Mouse (Mus musculus): ENCODE results near the gene Mrpl4. TPM values are rescaled to one million over a fixed set of nuclear protein-coding genes. Genes with fewer than 3 reads are reported as not detected.
A peak's percentile ranks its signal among the peaks of the same experiment; 100 is the strongest.

Mrpl4 gene
- total RNA-seq (2022) = 100 to 1,000 TPM; 135 to 142 (median 136) TPM

DNA sequence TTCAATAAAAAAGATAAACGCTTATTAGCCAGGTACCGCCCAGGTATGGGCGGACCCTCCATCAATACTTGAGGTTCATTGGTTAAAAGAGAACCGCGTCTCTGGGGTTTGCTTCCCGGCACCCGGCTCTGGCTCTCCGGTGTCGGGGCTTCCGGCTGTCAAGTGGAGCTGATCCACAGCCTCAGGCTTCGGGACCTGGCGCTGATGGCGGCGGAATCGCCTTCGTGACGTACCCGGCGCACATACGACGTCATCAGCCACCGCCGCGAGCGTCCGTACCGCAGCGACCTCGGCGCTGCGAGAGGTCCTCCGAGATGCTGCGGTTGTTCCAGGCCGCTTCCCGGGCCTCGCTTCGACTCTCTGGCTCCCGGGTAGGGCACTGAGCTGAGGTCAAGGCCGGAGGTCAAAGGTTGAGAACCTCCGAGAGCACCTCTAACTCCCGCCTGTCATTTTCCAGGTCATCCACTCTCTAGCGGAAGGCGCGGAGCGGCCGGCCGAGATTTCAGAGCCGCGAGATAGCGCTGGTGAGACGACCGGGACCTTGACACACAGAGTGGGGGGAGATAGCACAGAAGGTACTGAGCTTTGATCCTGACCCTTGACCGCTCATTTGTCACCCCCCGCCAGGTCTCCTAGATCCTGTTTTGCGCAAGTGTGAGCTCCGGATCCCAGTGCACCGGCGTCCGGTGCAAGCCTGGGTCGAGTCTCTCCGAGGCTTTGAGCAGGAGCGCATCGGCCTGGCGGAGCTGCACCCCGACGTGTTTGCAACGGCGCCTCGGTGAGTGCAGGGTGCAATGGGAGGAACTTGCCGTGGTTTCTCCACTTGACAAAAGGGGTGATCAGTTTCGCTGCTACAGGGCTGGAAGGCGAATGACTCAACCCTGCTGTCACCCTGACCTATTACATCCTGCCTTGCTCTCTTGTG is at the start of gene Mrpl4:
Gene Mrpl4, plus strand, starts transcription at position 112 of the 925 bp plus-strand sequence.
- DNase-seq (ENCODE audit: low spot score) = peak; percentile 79

DNA sequence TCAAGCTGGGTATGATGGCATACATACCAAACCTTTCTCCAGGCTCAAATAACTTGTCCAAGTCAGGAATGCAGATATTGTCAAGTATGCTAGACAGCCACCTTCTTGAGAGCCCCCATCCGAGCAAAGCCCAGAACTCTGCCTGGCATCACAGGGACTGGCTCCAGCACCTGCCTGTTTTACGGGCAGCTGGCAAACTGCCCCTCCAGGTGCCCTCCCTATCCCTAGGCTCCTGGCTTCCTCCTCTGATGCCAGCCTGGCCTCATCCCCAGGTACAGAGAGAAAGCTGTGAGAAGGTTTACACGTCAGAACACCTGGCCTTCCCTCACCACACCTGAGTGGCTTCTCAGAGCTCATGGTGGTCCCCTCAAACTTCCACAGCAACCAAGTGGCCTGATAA is 45.5 kb upstream of the Mrpl4 start:
- DNase-seq (ENCODE audit: low spot score) = no peak

DNA sequence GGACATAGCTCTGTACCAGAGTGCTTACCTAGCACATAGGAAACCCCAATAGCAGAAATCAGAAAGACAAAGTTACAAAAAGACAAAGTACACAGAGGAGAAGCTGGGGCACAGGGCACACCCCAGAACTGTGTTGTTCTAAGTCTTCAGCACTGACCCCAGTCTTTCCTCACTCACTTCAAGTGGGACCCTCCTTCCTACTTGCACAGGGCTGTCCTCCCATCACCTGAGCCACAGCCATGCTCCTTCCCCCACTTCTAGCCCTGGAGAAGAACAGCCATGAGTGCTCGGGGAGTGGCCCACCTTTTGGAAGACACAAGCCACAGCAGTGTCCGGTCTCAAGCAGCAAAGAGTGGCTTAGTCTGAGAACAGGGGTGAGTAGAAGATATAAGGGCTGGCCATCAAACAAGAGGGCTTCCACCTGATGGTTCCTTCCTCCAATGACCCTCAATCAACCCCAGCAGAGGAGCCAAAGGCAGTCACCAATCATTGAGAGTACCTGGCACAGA is 43.1 kb upstream of the Mrpl4 start, which contains the start of gene Dnmt1:
Gene Dnmt1, minus strand, starts transcription at position 459 of the 509 bp plus-strand sequence.
- no peak for DNase-seq (ENCODE audit: low spot score)

DNA sequence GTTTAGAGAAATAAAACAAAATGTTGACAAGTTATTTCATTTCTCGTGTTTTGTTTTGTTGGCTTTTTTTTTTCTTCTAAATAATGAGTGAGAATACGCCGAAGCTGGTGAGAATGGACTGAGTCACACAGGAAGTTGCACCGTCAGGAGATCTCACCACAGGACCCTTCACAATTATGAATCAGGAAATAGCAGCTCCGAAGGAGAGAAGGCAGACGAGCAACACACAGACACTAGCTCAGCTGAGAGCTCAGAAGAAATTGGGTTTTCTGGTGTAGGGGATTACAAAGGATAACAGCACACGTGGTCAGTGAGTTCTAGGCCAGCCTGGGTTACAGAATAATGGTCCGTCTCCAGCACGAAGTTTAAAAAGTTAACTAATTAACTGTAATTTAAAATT is 41.0 kb upstream of the Mrpl4 start:
- DNase-seq (ENCODE audit: low spot score) = no peak

DNA sequence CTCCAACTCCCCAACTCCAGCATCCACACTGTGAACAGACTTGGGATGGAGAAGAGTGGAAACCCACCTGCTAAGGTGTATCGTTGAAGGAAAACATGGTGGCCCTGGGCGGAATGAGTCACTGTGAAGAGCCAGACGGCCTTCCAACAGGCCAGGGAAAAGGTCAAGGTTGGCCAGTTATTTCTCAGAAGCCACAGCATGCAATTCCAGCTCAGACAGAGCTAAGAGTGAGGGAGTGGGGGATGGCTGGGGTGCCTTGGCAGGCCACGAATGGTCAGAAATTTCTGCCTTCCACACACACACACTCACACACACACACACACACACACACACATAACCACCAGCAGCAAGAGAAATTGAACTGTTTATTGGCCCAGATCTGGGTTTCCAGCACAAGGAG is 36.9 kb upstream of the Mrpl4 start:
- no peak for DNase-seq (ENCODE audit: low spot score)

GRCm38 (mm10) chr9:20966008-20966407 is 36.5 kb upstream of the Mrpl4 start:
- DNase-seq (ENCODE audit: low spot score) = no peak

DNA sequence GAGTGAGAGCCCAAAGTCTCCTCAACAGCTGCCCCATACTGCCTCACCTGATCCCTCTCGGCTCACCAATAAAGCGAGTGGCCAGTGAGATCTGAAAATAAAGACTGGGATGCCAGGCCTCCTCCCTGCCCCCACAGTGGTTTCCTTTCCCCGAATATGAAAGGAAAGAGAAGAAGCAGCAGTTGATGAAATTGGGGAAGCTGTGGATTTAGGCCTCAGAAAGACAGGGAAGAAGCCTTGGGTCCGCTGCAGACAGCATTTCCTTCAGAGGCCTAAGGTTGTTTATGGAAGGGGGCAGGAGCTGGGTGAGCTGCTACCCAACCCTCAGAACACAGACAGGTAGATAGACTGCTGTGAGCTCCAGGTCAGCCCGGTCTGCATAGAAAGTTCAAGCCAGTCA is 35.8 kb upstream of the Mrpl4 start:
- no peak for DNase-seq (ENCODE audit: low spot score)

DNA sequence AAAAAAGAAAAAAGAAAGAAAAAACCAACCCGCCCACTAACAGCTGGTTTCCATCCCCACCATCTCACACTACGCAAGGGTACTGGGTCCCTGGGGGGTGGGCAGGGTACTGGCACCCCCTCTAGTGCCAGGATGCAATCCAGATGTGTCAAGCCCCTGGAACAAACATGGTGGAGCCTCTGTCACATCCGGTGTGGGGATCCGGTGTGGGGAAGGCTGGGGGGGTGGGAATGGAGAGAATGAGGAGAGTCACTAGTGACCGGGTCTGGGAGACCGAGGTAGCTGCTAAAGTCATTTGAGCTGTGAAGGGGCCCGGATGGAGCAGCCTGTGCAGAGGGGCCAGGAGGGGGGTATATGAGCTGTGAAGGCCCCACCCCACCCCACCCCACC is 30.8 kb upstream of the Mrpl4 start:
- DNase-seq (ENCODE audit: low spot score) = no peak

- DNase-seq (ENCODE audit: low spot score) = peak; percentile 64
Measured at GRCm38 (mm10) chr9:20972141-20972992, 30.2 kb upstream of the Mrpl4 start.

GRCm38 (mm10) chr9:20973001-20973681 is 29.4 kb upstream of the Mrpl4 start:
- no peak for DNase-seq (ENCODE audit: low spot score)

GRCm38 (mm10) chr9:20973682-20974075 is 28.9 kb upstream of the Mrpl4 start:
- peak; percentile 49 for DNase-seq (ENCODE audit: low spot score)

- DNase-seq (ENCODE audit: low spot score) = peak; percentile 44
Measured at GRCm38 (mm10) chr9:20975431-20976215, 26.9 kb upstream of the Mrpl4 start.

- peak; percentile 88 for DNase-seq (ENCODE audit: low spot score)
Measured at GRCm38 (mm10) chr9:20976216-20976960, 26.1 kb upstream of the Mrpl4 start, which contains the start of gene S1pr2. TSS of gene S1pr2 (minus strand) at chr9:20976781.

DNA sequence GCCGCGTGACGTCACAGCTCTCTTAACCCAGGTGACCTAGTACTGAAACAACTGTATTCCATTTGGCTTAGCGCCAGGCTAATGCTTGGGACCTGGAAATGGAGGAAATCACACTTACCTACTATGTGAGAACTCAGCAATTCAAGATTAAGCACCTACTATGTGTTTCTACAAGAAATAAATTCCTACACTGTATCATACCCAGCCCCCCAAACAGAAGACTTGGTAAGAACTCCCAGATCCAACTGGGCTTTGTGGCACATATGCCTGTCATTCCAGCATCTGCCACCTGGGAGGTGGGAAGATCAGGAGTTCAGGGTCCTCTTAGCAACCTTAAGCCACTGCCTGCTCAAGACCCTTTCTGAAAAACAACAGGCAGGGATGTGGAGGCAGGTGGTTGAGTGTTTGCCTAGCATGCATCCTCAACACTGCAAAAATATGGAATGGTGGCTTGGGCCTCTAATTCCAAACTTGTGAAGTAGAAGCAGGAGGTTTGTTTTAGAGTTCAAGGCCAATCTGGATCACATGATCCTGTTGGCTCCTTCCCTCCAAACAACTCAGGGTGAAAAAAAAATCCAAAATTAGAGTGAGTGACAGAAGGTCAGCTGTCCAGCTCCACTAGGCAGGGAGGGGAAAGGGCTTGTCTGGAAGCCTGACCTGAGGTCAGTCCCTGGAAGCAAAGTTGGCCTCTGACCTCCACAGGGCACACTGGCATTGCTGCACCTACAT is 25.4 kb upstream of the Mrpl4 start:
- no peak for DNase-seq (ENCODE audit: low spot score)

- no peak for DNase-seq (ENCODE audit: low spot score)
Measured at GRCm38 (mm10) chr9:20978409-20979095, 24.0 kb upstream of the Mrpl4 start.

GRCm38 (mm10) chr9:20979181-20979580 is 23.4 kb upstream of the Mrpl4 start:
- no peak for DNase-seq (ENCODE audit: low spot score)

DNA sequence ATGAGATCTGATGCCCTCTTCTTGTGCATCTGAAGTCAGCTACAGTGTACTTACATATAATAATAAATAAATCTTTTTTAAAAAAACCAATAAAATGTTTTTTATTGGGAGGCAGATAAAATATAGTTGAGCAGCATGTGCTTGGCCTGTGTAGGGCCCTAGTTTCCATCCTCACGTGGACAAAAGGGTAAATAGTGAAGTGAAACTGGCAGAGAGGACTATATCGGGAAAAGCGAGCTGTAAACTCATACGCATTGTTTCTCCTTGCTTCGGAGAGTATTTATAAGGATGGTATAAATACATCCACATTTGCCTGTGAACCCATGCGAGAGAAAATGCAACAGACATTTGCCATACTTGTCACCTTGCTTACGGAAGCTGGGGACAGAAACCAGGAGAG is 22.8 kb upstream of the Mrpl4 start:
- DNase-seq (ENCODE audit: low spot score) = no peak

DNA sequence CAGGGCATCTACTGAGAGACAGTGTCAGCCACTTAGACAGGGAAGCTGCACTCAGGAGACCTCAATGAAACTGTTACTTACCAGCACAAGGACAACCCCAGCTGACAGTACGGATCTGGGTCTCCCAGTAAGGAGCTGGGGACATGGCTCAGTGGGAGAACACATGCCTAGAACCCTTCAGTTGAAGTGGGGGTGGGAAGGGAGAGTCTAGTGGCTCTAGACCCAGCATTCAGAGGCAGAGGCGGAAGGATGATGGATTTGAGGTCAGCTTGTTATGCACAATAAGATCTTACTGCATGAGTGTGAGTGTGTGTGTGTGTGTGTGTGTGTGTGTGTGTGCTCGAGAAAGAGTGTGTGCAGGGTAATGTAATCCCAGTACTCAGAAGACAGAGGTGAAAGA is 20.4 kb upstream of the Mrpl4 start:
- DNase-seq (ENCODE audit: low spot score) = no peak

GRCm38 (mm10) chr9:20983169-20983568 is 19.4 kb upstream of the Mrpl4 start:
- DNase-seq (ENCODE audit: low spot score) = no peak

Data from heart, adult 8-10 months (tissue).